Mouse (Mus musculus) liver, postnatal 0 days (tissue): Measurements from ENCODE around the gene Dynlt1f.
"Not testable (repeated sequence)": the region's sequence is repeated elsewhere in the genome, so short reads cannot be mapped to it uniquely, and the experiment has no call there.

Experiments used
- CTCF ChIP-seq: sonication (generic); IDR thresholded peaks from 2 replicates; pipeline ENCODE4 v1.5.1; 2016; ENCODE audit warnings: antibody characterized with exemption, low read depth
- EP300 ChIP-seq: IDR thresholded peaks from 2 replicates; pipeline ENCODE4 v1.6.1; 2016; ENCODE audit warnings: antibody characterized with exemption, low read depth, mild to moderate bottlenecking

- not testable (repeated sequence) for TF ChIP-seq CTCF, EP300
Observed at GRCm38 (mm10) chr17:6653341-6653946, 2.3 kb downstream of the Dynlt1f start.
